Mouse (Mus musculus) Muller cell, postnatal 12 days (primary cell): Measurements from ENCODE around the gene Idh1.
A peak's percentile ranks its signal among the peaks of the same experiment; 100 is the strongest.

Source experiments
- DNase-seq: peaks from one replicate; pipeline ENCODE4 v3.0.0-alpha.2; 2015; ENCODE audit errors: inconsistent ontology term

The Idh1 gene

GRCm38 (mm10) chr1:65176912-65177311 lies 9.4 kb downstream of the Idh1 start:
- no peak for DNase-seq

- DNase-seq = no peak
These were observed 10.1 kb downstream of the Idh1 start for GRCm38 (mm10) chr1:65176171-65176570.

GRCm38 (mm10) chr1:65173716-65174115 lies 12.6 kb downstream of the Idh1 start:
- no peak for DNase-seq

- peak; percentile 66 for DNase-seq
These were observed 14.7 kb downstream of the Idh1 start for GRCm38 (mm10) chr1:65171579-65171978.

- no peak for DNase-seq
These were observed 16.4 kb downstream of the Idh1 start for GRCm38 (mm10) chr1:65169947-65170346.

- no peak for DNase-seq
These were observed 16.8 kb downstream of the Idh1 start for GRCm38 (mm10) chr1:65169536-65169935.

- no peak for DNase-seq
These were observed 18.8 kb downstream of the Idh1 start for GRCm38 (mm10) chr1:65167496-65167895.

- DNase-seq = no peak
These were observed 24.1 kb downstream of the Idh1 start for GRCm38 (mm10) chr1:65162210-65162609.

- DNase-seq = no peak
These were observed 30.2 kb downstream of the Idh1 start for GRCm38 (mm10) chr1:65156111-65156510.

GRCm38 (mm10) chr1:65154814-65155213 lies 31.5 kb downstream of the Idh1 start:
- peak; percentile 76 for DNase-seq

- no peak for DNase-seq
These were observed 38.3 kb downstream of the Idh1 start for GRCm38 (mm10) chr1:65147971-65148370.

GRCm38 (mm10) chr1:65147326-65147725 lies 39.0 kb downstream of the Idh1 start:
- DNase-seq = no peak

GRCm38 (mm10) chr1:65146601-65147000 lies 39.7 kb downstream of the Idh1 start:
- DNase-seq = no peak

GRCm38 (mm10) chr1:65144783-65145182 lies 41.5 kb downstream of the Idh1 start:
- no peak for DNase-seq

GRCm38 (mm10) chr1:65137560-65137959 lies 48.7 kb downstream of the Idh1 start:
- no peak for DNase-seq

GRCm38 (mm10) chr1:65132833-65133232 lies 53.5 kb downstream of the Idh1 start:
- no peak for DNase-seq

- DNase-seq = no peak
These were observed 54.6 kb downstream of the Idh1 start for GRCm38 (mm10) chr1:65131671-65132070.

- no peak for DNase-seq
These were observed 56.1 kb downstream of the Idh1 start for GRCm38 (mm10) chr1:65130226-65130625.

GRCm38 (mm10) chr1:65129634-65130180 lies 56.6 kb downstream of the Idh1 start:
- no peak for DNase-seq

- peak; percentile 29 for DNase-seq
These were observed 63.5 kb downstream of the Idh1 start, which contains the start of gene D630023F18Rik for GRCm38 (mm10) chr1:65122574-65123372. TSS of gene D630023F18Rik (minus strand) at chr1:65123214.

- DNase-seq = no peak
These were observed 66.9 kb downstream of the Idh1 start, which contains the start of gene Gm28845 for GRCm38 (mm10) chr1:65119438-65119837. TSS of gene Gm28845 (minus strand) at chr1:65119558.

- DNase-seq = no peak
These were observed 68.0 kb downstream of the Idh1 start for GRCm38 (mm10) chr1:65118150-65118913.
